ENCODE assay signal across 9 mouse cellular contexts in genomic region chr1:46394681-46395297, GRCm38 (mm10). TPM values are rescaled to one million over a fixed set of nuclear protein-coding genes. Genes with fewer than 3 reads are reported as not detected.
DNase-seq lines count a peak whose midpoint lies in the region; ATAC-seq and TF ChIP-seq lines count a peak whose summit lies in the region.
"Not testable (repeated sequence)": the region's sequence is repeated elsewhere in the genome, so short reads cannot be mapped to it uniquely, and the experiment has no call there.
"Had no signal": no experiment of that assay in that cellular context is flagged by ENCODE, and none has a peak within 500 bp of the region (broad histone marks: within the 10 kb centered on the region; RNA-seq: fewer than 3 reads in every experiment).

No protein-coding gene starts in this region.

- not testable (repeated sequence) for H3K36me3 ChIP-seq in forebrain, embryonic 13.5 days (ENCODE audit: poor library complexity, severe bottlenecking); forebrain, embryonic 16.5 days (ENCODE audit: control insufficient read depth, insufficient read depth); hindbrain, embryonic 12.5 days; hindbrain, embryonic 15.5 days; midbrain, embryonic 13.5 days; neural tube, embryonic 13.5 days

- H3K4me1 ChIP-seq in forebrain, embryonic 13.5 days; forebrain, embryonic 16.5 days (replicated peaks; ENCODE audit: control insufficient read depth, insufficient read depth, low read length); hindbrain, embryonic 12.5 days; hindbrain, embryonic 15.5 days (replicated peaks); midbrain, embryonic 13.5 days (replicated peaks); neural tube, embryonic 13.5 days (replicated peaks): not testable (repeated sequence)

- TF ChIP-seq POLR2A in brain, embryonic 14.5 days (IDR thresholded peaks at IDR 0.05; ENCODE audit: borderline replicate concordance, extremely low read depth, insufficient read depth, insufficient read length, poor library complexity, severe bottlenecking) = not testable (repeated sequence)

- WGBS in forebrain, embryonic 13.5 days = 41% methylated on average over 3 of the region's 4 CpGs
- 20% methylated on average over 3 of the region's 4 CpGs for WGBS in forebrain, embryonic 16.5 days
- 69% methylated on average over 3 of the region's 4 CpGs for WGBS in hindbrain, embryonic 12.5 days
- 52% methylated on average over 3 of the region's 4 CpGs for WGBS in hindbrain, embryonic 15.5 days
- WGBS in midbrain, embryonic 13.5 days = 65% methylated on average over 3 of the region's 4 CpGs
- 31% methylated on average over 4 of the region's 4 CpGs for WGBS in neural tube, embryonic 13.5 days

- ATAC-seq in forebrain, embryonic 13.5 days = peak; percentile 86
- peak; percentile 89 for ATAC-seq in forebrain, embryonic 16.5 days
- peak; percentile 67 for ATAC-seq in hindbrain, embryonic 12.5 days (ENCODE audit: low FRiP score)
- 0 out of 2 replicates have a peak, but pooled peaks have one; percentile 72 for ATAC-seq in hindbrain, embryonic 15.5 days (ENCODE audit: low FRiP score, low read depth)
- 0 out of 2 replicates have a peak, but pooled peaks have one; percentile 17 for ATAC-seq in midbrain, embryonic 13.5 days
- ATAC-seq in neural tube, embryonic 13.5 days (ENCODE audit: low read depth) = peak; percentile 80

- not testable (repeated sequence) for H3K4me2 ChIP-seq in forebrain, embryonic 13.5 days; forebrain, embryonic 16.5 days (ENCODE audit: low read length); hindbrain, embryonic 12.5 days (replicated peaks); hindbrain, embryonic 15.5 days; midbrain, embryonic 13.5 days (replicated peaks); neural tube, embryonic 13.5 days

- not testable (repeated sequence) for H3K9ac ChIP-seq in forebrain, embryonic 13.5 days; forebrain, embryonic 16.5 days (replicated peaks; ENCODE audit: low read depth, low read length); hindbrain, embryonic 12.5 days; hindbrain, embryonic 15.5 days; midbrain, embryonic 13.5 days (replicated peaks); neural tube, embryonic 13.5 days

- H3K27me3 ChIP-seq in forebrain, embryonic 13.5 days; forebrain, embryonic 16.5 days (replicated peaks; ENCODE audit: control insufficient read depth, insufficient read depth, low read length); hindbrain, embryonic 12.5 days; hindbrain, embryonic 15.5 days; midbrain, embryonic 13.5 days; neural tube, embryonic 13.5 days: not testable (repeated sequence)

- not testable (repeated sequence) for TF ChIP-seq CTCF in brain, embryonic 14.5 days (IDR thresholded peaks at IDR 0.05; ENCODE audit: borderline replicate concordance, extremely low read depth, insufficient read depth, insufficient read length)

- H3K9me3 ChIP-seq in forebrain, embryonic 13.5 days (replicated peaks); forebrain, embryonic 16.5 days (ENCODE audit: control insufficient read depth, low read length); hindbrain, embryonic 12.5 days (replicated peaks); hindbrain, embryonic 15.5 days; midbrain, embryonic 13.5 days; neural tube, embryonic 13.5 days: not testable (repeated sequence)

- not testable (repeated sequence) for H3K4me3 ChIP-seq in forebrain, embryonic 13.5 days; forebrain, embryonic 16.5 days (replicated peaks; ENCODE audit: low read length); hindbrain, embryonic 12.5 days; hindbrain, embryonic 15.5 days; midbrain, embryonic 13.5 days (replicated peaks); neural tube, embryonic 13.5 days

- not testable (repeated sequence) for H3K27ac ChIP-seq in forebrain, embryonic 13.5 days; forebrain, embryonic 16.5 days (ENCODE audit: low read length); hindbrain, embryonic 12.5 days; hindbrain, embryonic 15.5 days (replicated peaks); midbrain, embryonic 13.5 days; neural tube, embryonic 13.5 days (replicated peaks)

- peak; percentile 46 for DNase-seq in brain, embryonic 14.5 days (ENCODE audit: low read depth)

RNA-seq across cellular contexts. Expression of gene Dnah7c, which starts 30.6 kb away (rescaled TPM):
- 0.34 and 0.59 TPM in 2 replicates for polyA plus RNA-seq in brain, embryonic 14.5 days (2012; rRNA removed)
- 0.13 and 0.20 TPM in 2 replicates for polyA plus RNA-seq in forebrain, embryonic 13.5 days (2015; fragmentation: Nextera tagmentation; extraction: Ambion mirVana)
- 0.12 and 0.13 TPM in 2 replicates for polyA plus RNA-seq in forebrain, embryonic 16.5 days (2015; fragmentation: Nextera tagmentation; extraction: Ambion mirVana)
- 0.10 and 0.19 TPM in 2 replicates for polyA plus RNA-seq in hindbrain, embryonic 12.5 days (2016; fragmentation: Nextera tagmentation; extraction: Ambion mirVana)
- 0.16 and 0.52 TPM in 2 replicates for polyA plus RNA-seq in hindbrain, embryonic 15.5 days (2015; fragmentation: Nextera tagmentation; extraction: Ambion mirVana)
- polyA plus RNA-seq in midbrain, embryonic 13.5 days (2015; fragmentation: Nextera tagmentation; extraction: Ambion mirVana) = 0.15 and 0.21 TPM in 2 replicates
- polyA plus RNA-seq in neural tube, embryonic 13.5 days (2015; fragmentation: Nextera tagmentation; extraction: Ambion mirVana) = 0.12 and 0.13 TPM in 2 replicates
- polyA plus RNA-seq: activated CD4-positive, CD25-positive, alpha-beta regulatory T cell, adult 4 months; intestine, postnatal 0 days had no signal

Comparison
In these comparisons a context has a peak if more than half of its experiments do, and no peak if none do; other contexts are left out.
1. ATAC-seq: peak in every context shown above with its lines; median percentile 89 in forebrain, embryonic 16.5 days; 86 in forebrain, embryonic 13.5 days; 80 in neural tube, embryonic 13.5 days; 72 in hindbrain, embryonic 15.5 days; 67 in hindbrain, embryonic 12.5 days; 17 in midbrain, embryonic 13.5 days.